Mouse (Mus musculus) layer of hippocampus, adult 9-10 months (tissue): ENCODE measurements around the gene Ttc21b.

Experiments
- DNase-seq: peaks from one replicate; pipeline ENCODE4 v3.0.0; 2022; ENCODE audit warnings: low spot score

Gene Ttc21b

GRCm38 (mm10) chr2:66171643-66172042, 84.8 kb downstream of the Ttc21b start:
- DNase-seq: no peak

GRCm38 (mm10) chr2:66170721-66171120, 85.7 kb downstream of the Ttc21b start:
- no peak for DNase-seq

DNA sequence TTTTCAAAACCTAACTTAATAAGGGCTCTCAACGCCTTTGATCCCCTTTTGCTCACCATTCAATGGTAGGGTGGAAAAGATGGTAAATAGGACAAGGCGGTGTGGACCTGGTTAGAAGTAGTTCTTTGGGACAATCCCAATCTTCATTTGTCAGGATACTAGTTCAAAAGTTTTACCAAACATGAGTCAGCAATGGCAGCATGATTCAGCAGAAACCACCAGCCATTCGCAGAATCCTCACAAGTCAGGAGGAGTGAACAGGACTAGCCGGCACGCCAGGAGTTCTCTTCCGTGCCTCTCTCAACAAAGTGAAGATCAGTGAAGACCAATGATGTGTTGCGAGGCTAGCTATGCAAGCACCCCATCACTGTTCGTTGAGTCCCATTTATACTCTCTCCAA, 91.4 kb downstream of the Ttc21b start:
- no peak for DNase-seq

- no peak for DNase-seq
These were observed 98.1 kb downstream of the Ttc21b start for GRCm38 (mm10) chr2:66158140-66158915.

DNA sequence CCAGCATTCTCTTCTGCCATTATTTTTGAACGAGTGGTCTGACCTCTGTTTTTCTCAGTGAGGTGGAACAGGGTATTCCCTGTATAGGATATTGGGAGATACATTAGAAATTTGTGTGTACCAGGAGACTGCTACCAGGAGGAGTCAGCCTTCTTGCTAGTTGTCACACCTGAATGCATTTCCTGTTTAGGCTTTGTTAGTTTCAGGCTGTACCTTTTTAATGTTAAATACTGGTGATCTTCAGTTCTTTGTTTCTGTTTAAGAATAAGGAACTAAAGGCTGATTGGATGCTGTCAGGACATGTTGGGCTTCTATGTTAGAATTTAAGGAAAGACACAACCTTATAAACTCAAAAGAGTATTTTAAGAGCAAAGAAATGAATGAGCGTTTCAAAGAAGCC, 105.0 kb downstream of the Ttc21b start:
- no peak for DNase-seq

DNA sequence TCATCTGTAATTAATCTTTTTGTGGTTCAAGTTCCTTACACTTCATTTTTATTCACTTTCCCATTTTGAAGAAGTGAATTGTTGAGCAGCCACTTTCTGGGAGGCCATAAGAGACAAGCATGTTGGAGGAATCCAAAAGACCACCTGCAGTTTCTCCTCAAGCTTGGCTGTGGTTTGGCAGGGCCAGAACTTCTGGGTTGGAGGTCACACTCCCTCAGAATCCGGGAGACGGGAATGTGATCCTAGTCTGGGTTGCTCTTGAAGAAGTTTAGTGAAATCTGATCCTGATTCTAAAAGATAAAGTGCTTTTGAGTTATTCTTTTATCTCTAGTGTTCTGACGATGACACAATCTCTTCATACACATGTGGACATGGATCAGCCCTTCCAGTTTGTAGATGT, 105.9 kb downstream of the Ttc21b start:
- no peak for DNase-seq

DNA sequence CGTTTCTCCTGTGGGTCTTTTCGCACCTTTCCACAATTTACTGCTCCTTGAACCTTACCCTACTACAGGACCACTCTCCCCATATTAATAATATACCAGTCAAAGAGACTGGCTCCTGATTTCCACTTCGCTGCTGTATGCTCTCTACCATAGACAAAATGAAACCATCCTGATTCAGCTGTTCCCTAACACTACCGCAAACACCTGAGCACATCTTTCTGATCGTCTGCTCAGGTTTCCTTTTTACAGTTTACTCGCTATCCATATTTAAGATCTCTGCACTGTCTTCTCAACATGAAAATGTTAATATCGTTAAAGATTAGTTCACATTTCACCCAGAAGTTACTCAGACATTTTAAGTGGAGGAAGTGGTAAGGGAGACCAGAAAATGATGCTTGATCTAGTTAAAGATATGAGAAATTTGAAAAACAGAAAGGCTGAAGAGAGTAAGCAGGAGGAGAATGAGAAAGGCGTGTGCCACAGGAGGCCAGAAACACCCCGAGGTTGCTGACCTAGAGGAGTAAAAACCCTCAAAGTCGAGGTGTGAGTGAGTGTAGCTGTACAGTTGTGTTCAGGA, 107.7 kb downstream of the Ttc21b start:
- DNase-seq: no peak

DNA sequence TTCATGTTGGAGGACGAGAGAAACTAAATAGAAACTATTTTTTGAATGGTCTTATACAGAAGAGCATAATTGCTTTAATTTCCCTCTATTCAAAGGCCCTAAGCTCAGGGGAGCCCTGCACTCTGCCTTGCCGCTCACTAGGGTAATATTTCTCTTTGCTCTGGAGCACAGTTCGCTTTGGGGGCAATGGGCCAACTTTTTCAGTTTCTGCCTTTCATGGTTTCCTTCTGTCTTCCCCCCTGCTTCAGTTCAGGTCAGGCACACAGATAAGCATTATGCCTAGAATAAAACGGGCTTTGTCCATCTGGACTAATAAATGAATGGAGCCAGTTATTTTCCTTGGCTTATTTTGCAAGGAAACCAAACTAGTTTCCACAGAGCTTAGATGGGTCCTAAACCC, 109.9 kb downstream of the Ttc21b start:
- no peak for DNase-seq

GRCm38 (mm10) chr2:66144770-66145169, 111.6 kb downstream of the Ttc21b start:
- no peak for DNase-seq

DNA sequence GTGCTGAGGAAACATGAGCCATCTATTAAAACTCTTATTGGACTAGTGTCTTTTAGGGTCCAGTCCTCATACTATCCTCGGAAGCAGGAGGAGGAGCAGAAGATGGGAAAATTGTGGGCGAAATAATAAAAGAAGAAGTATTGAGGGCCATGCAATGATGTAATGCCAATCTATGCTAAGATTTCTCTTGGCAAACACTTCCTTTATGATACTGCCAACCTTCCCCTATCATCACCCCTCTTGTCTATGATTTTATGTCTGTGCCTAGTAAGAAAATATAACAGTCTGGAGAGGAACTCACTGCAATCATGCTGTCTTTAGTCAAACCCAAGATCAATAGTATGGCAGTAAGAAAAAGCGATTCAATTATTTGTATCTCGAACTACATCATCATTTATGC, 113.1 kb downstream of the Ttc21b start:
- no peak for DNase-seq

GRCm38 (mm10) chr2:66142711-66143110, 113.7 kb downstream of the Ttc21b start:
- no peak for DNase-seq

DNA sequence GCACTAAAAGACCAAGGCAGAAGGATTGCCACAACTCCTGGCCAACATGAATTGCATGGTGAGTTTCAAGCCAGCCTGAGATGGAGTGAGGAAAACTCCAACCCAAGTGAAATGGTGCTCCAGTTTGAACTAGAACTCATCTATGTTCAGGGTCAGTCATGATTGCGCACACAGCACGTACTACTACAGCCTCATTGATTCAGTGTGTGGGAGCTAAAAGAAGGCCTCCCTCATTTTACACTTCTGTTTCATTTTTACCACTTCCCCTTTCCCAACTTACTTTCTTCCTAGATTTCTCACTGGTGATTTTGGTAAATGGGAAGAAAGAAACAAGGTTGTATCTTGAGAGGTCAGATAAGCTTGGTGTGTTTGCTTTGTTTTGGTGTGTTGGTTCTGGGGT, 114.1 kb downstream of the Ttc21b start:
- DNase-seq: no peak

- DNase-seq: no peak
These were observed 116.2 kb downstream of the Ttc21b start for GRCm38 (mm10) chr2:66140246-66140645.
